Mouse (Mus musculus): Measurements from ENCODE around the gene Spns1. TPM values are rescaled to one million over a fixed set of nuclear protein-coding genes. Genes with fewer than 3 reads are reported as not detected.

Spns1 gene
- total RNA-seq, 2 experiments from 2014 or later = 9.2 to 14.7 TPM

GRCm38 (mm10) chr7:126374526-126374925 is 2.7 kb downstream of the Spns1 start:
- ATAC-seq (replicated peaks; ENCODE audit: poor library complexity, severe bottlenecking) = no peak

GRCm38 (mm10) chr7:126373007-126373406 is 4.2 kb downstream of the Spns1 start:
- no peak for ATAC-seq (replicated peaks; ENCODE audit: poor library complexity, severe bottlenecking)

DNA sequence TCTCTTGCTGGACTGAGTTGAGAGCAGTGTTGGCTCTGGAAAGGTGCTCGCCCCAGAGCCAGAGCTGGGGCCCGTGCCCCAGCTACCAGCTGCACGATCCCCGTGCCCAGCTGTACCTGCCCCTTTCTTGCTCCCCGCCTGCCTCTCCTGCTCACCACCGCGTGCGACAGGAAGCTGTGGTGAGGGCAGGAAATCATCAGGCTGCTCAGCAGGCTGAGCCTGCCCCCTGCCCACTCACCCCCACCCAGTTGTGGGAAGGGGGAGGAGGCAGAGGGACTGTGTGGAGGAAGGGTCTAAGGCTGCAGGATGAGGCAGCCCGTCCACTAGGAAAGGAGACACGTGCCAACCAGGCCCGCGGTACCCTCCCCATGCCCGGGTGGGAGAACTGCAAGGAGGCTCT is 7.9 kb downstream of the Spns1 start, which contains the start of gene Lat:
TSS of gene Lat (minus strand) at position 178 of the 400 bp plus-strand sequence.
- ATAC-seq (replicated peaks; ENCODE audit: poor library complexity, severe bottlenecking) = peak; percentile 90

GRCm38 (mm10) chr7:126368367-126368766 is 8.9 kb downstream of the Spns1 start:
- ATAC-seq (replicated peaks; ENCODE audit: poor library complexity, severe bottlenecking) = no peak

- ATAC-seq (replicated peaks; ENCODE audit: poor library complexity, severe bottlenecking) = no peak
These were observed 9.6 kb downstream of the Spns1 start for GRCm38 (mm10) chr7:126367636-126368035.

GRCm38 (mm10) chr7:126363038-126363437 is 14.2 kb downstream of the Spns1 start:
- no peak for ATAC-seq (replicated peaks; ENCODE audit: poor library complexity, severe bottlenecking)

GRCm38 (mm10) chr7:126359049-126359448 is 18.2 kb downstream of the Spns1 start:
- no peak for ATAC-seq (replicated peaks; ENCODE audit: poor library complexity, severe bottlenecking)

DNA sequence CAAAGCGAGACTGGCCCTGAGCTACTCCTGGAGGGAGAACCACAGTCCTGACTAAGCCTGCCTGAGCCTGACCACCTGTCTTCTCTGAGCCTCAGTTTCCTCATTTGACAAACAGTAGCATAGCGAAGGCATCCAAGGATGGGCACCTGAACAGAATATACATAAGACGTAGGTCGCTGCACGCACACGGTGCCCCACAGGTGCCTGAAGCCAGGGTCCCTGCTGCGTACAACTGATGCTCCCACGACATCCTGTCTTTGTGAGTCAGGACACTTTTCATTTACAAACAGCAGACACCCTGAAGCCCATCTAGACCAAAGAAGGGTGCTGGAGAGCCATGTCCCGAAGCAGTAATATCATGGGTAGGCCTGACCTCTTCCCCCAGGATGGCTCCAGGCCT is 18.8 kb downstream of the Spns1 start:
- no peak for ATAC-seq (replicated peaks; ENCODE audit: poor library complexity, severe bottlenecking)

DNA sequence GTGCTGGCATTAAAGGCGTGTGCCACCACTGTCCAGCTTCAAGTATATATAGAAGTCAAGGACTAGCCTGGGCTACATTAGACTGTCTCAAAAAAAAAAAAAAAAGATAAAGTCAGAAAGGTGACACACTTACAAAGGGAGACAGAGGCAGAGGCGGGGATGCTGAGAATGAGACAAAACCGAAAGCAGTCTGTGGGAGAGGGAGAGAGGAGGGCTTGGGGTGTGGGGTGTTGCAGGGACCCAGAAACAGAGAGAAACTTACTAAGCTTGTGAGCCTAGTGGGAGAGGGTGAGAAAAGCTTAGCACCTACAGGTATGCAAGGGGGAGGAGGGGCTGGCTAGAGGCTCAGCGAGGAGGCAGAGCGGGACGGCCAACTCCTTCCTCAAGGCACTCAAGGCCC is 19.4 kb downstream of the Spns1 start:
- ATAC-seq (replicated peaks; ENCODE audit: poor library complexity, severe bottlenecking) = no peak

- peak; percentile 66 for ATAC-seq (replicated peaks; ENCODE audit: poor library complexity, severe bottlenecking)
These were observed 20.3 kb downstream of the Spns1 start for GRCm38 (mm10) chr7:126356793-126357591.

DNA sequence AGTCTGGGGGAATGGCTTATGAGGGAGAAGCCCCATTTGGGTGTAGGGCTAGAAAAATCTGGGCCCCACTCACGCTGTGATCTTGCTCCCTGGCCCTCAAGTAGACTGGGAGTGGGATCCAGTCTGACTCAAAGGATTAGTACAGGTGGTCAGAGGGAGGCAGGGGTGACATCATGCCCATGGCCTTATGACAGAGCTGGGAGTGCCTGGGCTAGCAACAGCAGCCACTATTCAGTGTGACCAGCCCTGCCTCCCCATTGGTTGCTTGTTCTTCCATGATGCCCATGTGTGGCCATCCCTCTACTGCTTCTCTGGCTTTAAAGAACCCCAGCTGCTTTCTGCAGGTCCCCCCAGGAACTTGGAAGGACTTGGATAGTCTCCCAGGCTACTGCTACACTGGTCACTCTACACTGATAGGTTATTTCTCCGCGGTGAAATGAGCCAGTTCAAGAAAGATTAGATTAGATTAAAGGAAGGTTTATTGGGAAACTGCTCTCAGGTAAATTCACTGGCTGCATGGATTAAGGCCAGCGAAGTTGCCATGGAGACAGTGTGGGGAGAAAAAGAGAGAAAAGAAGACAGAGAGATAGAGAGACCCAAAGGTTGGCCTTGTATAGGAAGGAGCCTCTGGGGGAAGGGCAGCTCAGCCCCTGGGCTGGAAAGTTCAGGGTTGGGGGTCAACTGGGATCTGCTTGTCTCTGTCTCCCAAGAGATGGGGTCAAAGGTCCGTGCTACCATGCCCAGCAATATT is 21.2 kb downstream of the Spns1 start:
- ATAC-seq (replicated peaks; ENCODE audit: poor library complexity, severe bottlenecking) = no peak

DNA sequence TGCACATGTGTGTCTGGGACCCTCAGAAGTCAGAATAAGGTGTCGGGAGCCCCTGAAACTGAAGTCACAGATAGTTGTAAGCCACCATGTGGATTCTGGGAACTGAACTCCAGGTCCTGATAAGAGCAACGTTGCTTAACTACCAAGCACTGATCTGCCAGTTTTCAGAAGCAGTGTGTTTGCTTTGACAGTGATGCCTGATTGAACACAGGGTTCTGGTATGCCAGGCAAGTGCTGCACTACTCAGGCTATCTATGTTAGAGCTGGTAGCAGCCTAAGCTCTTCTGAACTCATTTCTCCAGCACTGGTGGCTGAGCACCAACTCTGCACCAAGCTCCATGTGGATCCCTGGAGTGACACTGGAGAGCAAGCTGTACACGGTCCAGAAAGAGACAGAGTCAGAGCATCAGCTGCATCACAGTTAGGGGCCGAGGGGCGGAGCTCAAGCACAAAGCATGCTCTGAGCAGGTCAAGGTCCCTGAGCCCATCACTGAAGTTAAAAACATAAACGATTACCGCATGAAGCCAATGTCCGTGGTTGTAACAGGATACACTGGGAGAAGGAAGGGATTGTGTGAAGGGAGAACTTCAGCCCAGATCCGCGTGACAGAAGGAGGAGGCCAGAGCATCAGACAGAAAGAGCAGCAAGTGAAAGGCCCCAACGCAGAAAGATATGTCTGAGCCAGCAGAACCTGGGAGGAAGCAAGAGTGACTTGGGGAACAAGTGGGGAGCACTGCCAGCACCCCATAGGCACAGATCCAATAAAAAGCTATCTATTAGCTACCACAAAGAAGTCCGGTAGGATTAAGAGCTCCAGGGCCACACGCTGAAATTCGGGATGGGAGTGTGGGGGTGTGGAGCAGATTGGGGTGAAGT is 22.3 kb downstream of the Spns1 start:
- ATAC-seq (replicated peaks; ENCODE audit: poor library complexity, severe bottlenecking) = no peak

GRCm38 (mm10) chr7:126353994-126354365 is 23.3 kb downstream of the Spns1 start:
- no peak for ATAC-seq (replicated peaks; ENCODE audit: poor library complexity, severe bottlenecking)

GRCm38 (mm10) chr7:126353251-126353993 is 23.8 kb downstream of the Spns1 start:
- no peak for ATAC-seq (replicated peaks; ENCODE audit: poor library complexity, severe bottlenecking)

GRCm38 (mm10) chr7:126351419-126351951 is 25.8 kb downstream of the Spns1 start:
- no peak for ATAC-seq (replicated peaks; ENCODE audit: poor library complexity, severe bottlenecking)

- no peak for ATAC-seq (replicated peaks; ENCODE audit: poor library complexity, severe bottlenecking)
These were observed 26.4 kb downstream of the Spns1 start for GRCm38 (mm10) chr7:126350748-126351418.

- ATAC-seq (replicated peaks; ENCODE audit: poor library complexity, severe bottlenecking) = no peak
These were observed 29.0 kb downstream of the Spns1 start for GRCm38 (mm10) chr7:126348293-126348692.

DNA sequence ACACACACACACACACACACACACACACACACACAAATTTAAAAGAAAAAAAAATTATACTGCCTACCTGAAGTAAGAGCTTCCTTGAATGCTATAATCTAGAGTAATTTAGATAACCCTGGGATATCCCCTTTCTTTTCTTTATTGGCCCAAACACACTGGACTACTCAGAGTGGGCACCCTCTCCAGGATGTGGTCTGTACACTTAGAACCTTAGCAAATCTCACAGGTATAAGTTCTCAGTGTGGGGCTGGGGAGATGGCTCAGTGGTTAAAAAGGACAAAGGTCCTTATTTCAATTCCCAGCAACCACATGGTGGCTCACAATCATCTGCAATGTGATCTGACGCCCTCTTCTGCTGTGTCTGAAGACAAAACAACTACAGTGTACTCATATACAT is 30.2 kb downstream of the Spns1 start:
- no peak for ATAC-seq (replicated peaks; ENCODE audit: poor library complexity, severe bottlenecking)

- ATAC-seq (replicated peaks; ENCODE audit: poor library complexity, severe bottlenecking) = no peak
These were observed 31.3 kb downstream of the Spns1 start for GRCm38 (mm10) chr7:126345969-126346368.

Measured in granulocyte monocyte progenitor cell, adult 5-6 weeks (primary cell).